Mouse (Mus musculus): ENCODE results near the gene Mug2.
"Not testable (repeated sequence)": the region's sequence is repeated elsewhere in the genome, so short reads cannot be mapped to it uniquely, and the experiment has no call there.

Gene Mug2

GRCm38 (mm10) chr6:122006461-122006860 lies at the start of gene Mug2:
Gene Mug2 (plus strand): TSS chr6:122006761.
- DNase-seq, result not testable (repeated sequence)

GRCm38 (mm10) chr6:121957803-121958349 lies 48.7 kb upstream of the Mug2 start:
- not testable (repeated sequence) for DNase-seq

GRCm38 (mm10) chr6:121975701-121976100 lies 30.9 kb upstream of the Mug2 start:
- DNase-seq, result no peak

GRCm38 (mm10) chr6:122100904-122101303 lies 94.3 kb downstream of the Mug2 start:
- no peak for DNase-seq

- DNase-seq, result no peak
Measured at GRCm38 (mm10) chr6:122101671-122102070, 95.1 kb downstream of the Mug2 start.

GRCm38 (mm10) chr6:122116963-122117362 lies 110.4 kb downstream of the Mug2 start:
- DNase-seq, result no peak

- DNase-seq, result no peak
Measured at GRCm38 (mm10) chr6:122129521-122129920, 123.0 kb downstream of the Mug2 start.
